Mouse (Mus musculus) midbrain, embryonic 11.5 days (tissue): ENCODE data around the gene Foxd3. TPM values are rescaled to one million over a fixed set of nuclear protein-coding genes. Genes with fewer than 3 reads are reported as not detected.
A peak's percentile ranks its signal among the peaks of the same experiment; 100 is the strongest.

Experiments used
- ATAC-seq: fragments of 200-750 bp; cut with Nextera tagmentation; 2 replicates; pipeline ENCODE4 v1.8.0; 2017; ENCODE audit warnings: moderate TSS enrichment, moderate library complexity; ENCODE audit not compliant: low FRiP score
- DNase-seq: peaks from one replicate; pipeline ENCODE4 v3.0.0; 2015; ENCODE audit warnings: low spot score; ENCODE audit errors: missing footprints
- H3K27ac ChIP-seq: fragments of 300-500 bp; sonication (generic); 2 replicates; pipeline ENCODE4 v1.5.1; 2014; ENCODE audit warnings: low read depth, low read length
- H3K27me3 ChIP-seq: fragments of 300-500 bp; sonication (generic); 2 replicates; pipeline ENCODE4 v1.6.1; 2014; ENCODE audit warnings: mild to moderate bottlenecking, low read length, moderate library complexity, mixed read lengths; ENCODE audit not compliant: control insufficient read depth, insufficient read depth
- H3K36me3 ChIP-seq: fragments of 300-500 bp; sonication (generic); 2 replicates; pipeline ENCODE4 v1.6.1; 2014; ENCODE audit warnings: mild to moderate bottlenecking, low read length, moderate library complexity, mixed read lengths; ENCODE audit not compliant: control insufficient read depth, insufficient read depth
- H3K4me1 ChIP-seq: fragments of 300-500 bp; sonication (generic); 2 replicates; pipeline ENCODE4 v1.6.1; 2014; ENCODE audit warnings: low read length; ENCODE audit not compliant: control insufficient read depth, insufficient read depth
- H3K4me2 ChIP-seq: fragments of 300-500 bp; sonication (generic); 2 replicates; pipeline ENCODE4 v1.6.1; 2014; ENCODE audit warnings: mild to moderate bottlenecking, moderate library complexity
- H3K4me3 ChIP-seq: fragments of 300-500 bp; sonication (generic); 2 replicates; pipeline ENCODE4 v1.5.1; 2014; ENCODE audit warnings: low read depth, low read length
- H3K9ac ChIP-seq: fragments of 300-500 bp; sonication (generic); 2 replicates; pipeline ENCODE4 v1.6.1; 2014; ENCODE audit warnings: low read length
- H3K9me3 ChIP-seq: fragments of 300-500 bp; sonication (generic); 2 replicates; pipeline ENCODE4 v1.6.1; 2016; ENCODE audit warnings: low read length; ENCODE audit not compliant: control insufficient read depth
- WGBS: fragments of 180-500 bp; shearing (Covaris S2); extraction: QIAGEN DNeasy Blood & Tissue Kit; methylation state at CpG from one replicate; pipeline ENCODE4 v1.1.7; 2014; 5-methylcytosine and 5-hydroxymethylcytosine counted together
- polyA plus RNA-seq: library from polyadenylated mRNA; unstranded; fragments of >200 nt; fragmentation: Nextera tagmentation; extraction: Ambion mirVana; gene quantifications from 2 replicates; pipeline ENCODE4 v1.2.1, GENCODE M21; 2014

Foxd3 gene
- polyA plus RNA-seq, 1 experiment from 2014 or later, result 0.05 TPM

DNA sequence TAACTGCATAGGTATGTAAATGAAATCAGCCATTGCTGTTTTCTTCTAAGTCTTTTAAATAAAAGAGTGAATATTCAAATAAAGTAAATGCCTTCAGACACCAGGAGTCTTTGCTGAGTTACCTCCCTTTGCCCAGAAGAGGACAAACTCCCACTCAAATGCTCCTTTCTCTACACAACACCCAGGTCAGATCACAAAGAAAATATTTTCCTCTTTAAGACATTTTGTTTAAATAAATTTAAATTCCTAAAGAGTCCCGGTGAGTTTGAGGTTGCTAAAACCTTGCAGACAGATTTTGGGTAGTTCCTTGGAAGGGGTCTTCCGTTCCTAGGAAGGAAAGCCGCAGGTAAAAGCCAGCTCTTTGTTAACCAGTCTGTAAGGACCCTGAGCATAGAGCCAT, 14.2 kb upstream of the Foxd3 start:
- 19% methylated on average over 3 of the region's 3 CpGs for WGBS
- Histone ChIP-seq H3K4me1 (no peaks in the 10 kb centered on the region), H3K36me3 (no peaks in the 10 kb centered on the region), H3K4me3 (no peak overlapping the region), H3K27me3 (peaks cover 6% of the 10 kb centered on the region; the same call in 1 of the 2 replicates), H3K4me2 (no peak overlapping the region), H3K9me3 (no peaks in the 10 kb centered on the region), H3K9ac (no peak overlapping the region), H3K27ac (no peak overlapping the region)
- DNase-seq (no peak), ATAC-seq (no peak)

DNA sequence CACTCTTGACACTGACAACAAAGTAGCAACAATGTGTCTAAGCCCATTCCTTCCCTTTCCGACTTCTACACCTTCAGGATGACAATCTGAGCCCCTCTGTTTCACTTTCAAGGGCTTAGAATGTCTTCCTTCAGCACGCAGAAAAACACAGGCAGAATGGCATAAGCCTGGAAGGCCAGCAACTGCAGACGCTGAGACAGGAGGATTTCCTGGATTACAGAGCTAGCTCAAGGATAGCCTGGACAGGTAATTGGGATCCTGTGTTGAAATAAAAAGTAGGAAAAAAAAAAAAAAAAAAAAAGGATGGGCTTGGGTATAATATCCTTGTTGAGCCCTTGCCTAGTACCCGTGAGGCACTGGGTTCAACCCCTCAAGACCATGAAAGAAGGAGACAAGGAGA, 10.5 kb upstream of the Foxd3 start:
- 84% methylated on average over 4 of the region's 4 CpGs for WGBS
- no peaks in the 10 kb centered on the region for H3K4me1 ChIP-seq
- no peaks in the 10 kb centered on the region for H3K36me3 ChIP-seq
- H3K9me3 ChIP-seq, result no peaks in the 10 kb centered on the region
- H3K4me3 ChIP-seq, result no peak overlapping the region
- DNase-seq, result no peak
- H3K27ac ChIP-seq, result no peak overlapping the region
- no peak overlapping the region for H3K4me2 ChIP-seq
- H3K27me3 ChIP-seq, result peaks cover 34% of the 10 kb centered on the region
- ATAC-seq, result no peak
- H3K9ac ChIP-seq, result no peak overlapping the region

DNA sequence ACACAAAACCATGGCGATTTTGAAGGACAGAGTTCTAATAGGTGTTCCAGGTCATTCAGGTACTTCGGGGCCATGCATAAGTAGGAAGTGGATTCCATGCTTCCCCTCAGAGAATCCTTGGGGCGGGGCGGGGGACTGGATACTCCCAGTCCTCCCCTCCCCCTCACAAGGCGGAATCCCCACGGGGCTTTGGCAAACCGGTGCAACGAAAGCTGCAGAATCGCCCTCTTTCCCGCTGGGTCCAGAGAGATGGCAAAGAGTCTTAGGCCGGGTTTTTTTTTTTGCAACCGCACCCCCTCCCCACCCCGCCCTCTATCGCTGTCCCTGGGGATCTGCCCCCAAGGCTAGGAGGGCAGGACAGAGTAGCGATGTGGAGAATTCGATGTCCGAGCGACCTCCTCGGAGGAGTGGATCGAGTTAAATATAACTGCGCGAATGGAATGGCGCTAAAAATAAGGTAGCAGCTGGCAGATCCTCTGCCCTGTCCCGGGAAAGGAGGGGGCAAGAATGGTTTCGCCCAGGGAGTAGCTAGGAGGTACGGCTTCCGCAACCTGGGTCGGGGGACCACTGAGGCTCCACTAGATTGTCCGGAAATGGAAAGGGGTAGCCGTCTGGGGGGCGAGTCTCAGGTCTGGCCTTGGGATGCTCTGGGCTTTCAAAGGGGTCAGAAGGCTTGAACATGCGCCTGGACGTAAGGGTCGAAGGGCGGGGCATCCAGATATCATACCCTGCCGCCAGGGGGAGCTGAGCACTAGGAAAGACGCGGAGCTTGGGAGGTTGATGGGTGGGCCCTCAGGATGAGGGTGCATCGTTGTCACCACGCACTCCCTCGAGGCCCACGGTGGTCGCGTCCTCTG, 5.8 kb upstream of the Foxd3 start:
- DNase-seq (peak; percentile 89), ATAC-seq (peak; percentile 51)
- Histone ChIP-seq H3K4me2 (no peak overlapping the region), H3K36me3 (no peaks in the 10 kb centered on the region), H3K9me3 (no peaks in the 10 kb centered on the region), H3K9ac (no peak overlapping the region), H3K4me3 (no peak overlapping the region), H3K27me3 (peaks cover 75% of the 10 kb centered on the region), H3K4me1 (peaks cover 7% of the 10 kb centered on the region), H3K27ac (no peak overlapping the region)
- 3% methylated on average over 44 of the region's 44 CpGs for WGBS

DNA sequence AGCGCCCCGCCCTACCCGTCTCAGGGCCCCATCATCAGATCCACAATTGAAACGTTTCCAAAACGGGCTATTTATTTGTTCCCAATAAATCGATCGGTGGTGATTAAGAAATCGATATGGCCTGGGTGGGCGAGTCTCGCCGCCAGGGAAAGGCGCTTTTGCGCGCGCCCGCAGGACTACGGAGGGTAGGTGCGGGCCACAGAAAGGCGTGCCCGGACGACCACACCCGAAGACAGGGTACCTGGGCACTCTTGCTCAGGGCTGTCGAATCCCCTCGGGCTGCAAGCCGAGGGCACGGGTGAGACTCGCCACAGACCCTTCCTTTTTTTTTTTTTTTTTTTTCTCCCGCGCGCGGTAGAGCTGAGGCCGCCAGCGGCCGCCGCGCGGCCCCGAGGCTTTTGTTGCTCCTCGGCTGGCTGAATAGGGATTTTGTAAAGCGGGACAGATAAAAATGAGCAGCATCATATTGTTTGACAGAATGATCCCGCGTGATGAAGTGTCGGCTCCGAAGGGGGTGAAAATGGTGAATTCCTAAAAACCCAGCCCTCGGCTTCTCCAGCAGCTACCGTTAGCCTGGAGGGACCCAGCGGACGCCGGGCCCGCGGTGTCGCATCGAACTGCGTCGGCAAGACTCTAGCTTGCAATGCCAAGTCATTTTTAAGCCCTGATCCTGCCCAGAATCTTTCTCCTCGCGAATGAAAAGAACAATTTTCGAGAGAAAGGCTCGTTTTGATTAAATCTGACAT, 5.0 kb upstream of the Foxd3 start:
- Histone ChIP-seq H3K4me1 (peaks cover 9% of the 10 kb centered on the region), H3K4me3 (peak overlapping the region; percentile 18), H3K36me3 (no peaks in the 10 kb centered on the region), H3K27me3 (peaks cover 82% of the 10 kb centered on the region), H3K4me2 (peak overlapping the region; percentile 38), H3K9me3 (no peaks in the 10 kb centered on the region), H3K9ac (no peak overlapping the region), H3K27ac (no peak overlapping the region)
- ATAC-seq (peak; percentile 40; the same call in 1 of the 2 replicates), DNase-seq (peak; percentile 96)
- WGBS, result 2% methylated on average over 59 of the region's 59 CpGs

DNA sequence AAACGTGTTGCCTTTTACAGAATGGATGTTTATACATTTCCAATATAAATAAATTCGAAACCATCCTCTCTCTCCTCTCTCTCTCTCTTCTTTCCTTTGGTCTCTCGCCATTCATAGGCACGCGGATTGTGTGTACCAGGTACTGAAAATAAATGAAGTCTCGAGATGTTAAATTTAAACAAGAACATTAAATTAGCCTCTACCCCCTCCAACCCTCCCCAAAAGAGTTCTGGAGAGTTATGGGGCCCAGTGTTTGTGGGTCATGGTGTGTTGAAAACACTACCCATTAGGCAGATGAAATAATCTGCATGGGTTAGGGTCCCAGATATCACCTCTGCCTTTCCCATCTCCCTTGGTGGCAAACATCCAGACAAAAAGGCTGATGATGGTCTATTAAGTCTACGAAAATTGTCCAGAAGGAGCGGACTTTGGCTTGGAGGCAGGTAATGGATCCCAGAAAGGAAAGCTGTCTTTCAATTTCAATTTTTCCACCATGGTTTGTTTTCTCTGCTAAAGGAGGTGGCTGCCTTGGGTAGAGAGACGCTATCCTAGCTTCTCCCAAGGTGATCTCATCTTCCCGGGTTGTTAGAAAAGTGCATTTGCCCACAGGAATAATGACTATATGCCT, 4.2 kb upstream of the Foxd3 start:
- no peaks in the 10 kb centered on the region for H3K36me3 ChIP-seq
- H3K9me3 ChIP-seq, result no peaks in the 10 kb centered on the region
- H3K4me2 ChIP-seq, result no peak overlapping the region
- no peak overlapping the region for H3K27ac ChIP-seq
- peaks cover 91% of the 10 kb centered on the region for H3K27me3 ChIP-seq
- WGBS, result 16% methylated on average over 10 of the region's 10 CpGs
- H3K4me1 ChIP-seq, result peaks cover 9% of the 10 kb centered on the region
- ATAC-seq, result no peak
- H3K4me3 ChIP-seq, result no peak overlapping the region
- DNase-seq, result peak; percentile 93
- H3K9ac ChIP-seq, result no peak overlapping the region

DNA sequence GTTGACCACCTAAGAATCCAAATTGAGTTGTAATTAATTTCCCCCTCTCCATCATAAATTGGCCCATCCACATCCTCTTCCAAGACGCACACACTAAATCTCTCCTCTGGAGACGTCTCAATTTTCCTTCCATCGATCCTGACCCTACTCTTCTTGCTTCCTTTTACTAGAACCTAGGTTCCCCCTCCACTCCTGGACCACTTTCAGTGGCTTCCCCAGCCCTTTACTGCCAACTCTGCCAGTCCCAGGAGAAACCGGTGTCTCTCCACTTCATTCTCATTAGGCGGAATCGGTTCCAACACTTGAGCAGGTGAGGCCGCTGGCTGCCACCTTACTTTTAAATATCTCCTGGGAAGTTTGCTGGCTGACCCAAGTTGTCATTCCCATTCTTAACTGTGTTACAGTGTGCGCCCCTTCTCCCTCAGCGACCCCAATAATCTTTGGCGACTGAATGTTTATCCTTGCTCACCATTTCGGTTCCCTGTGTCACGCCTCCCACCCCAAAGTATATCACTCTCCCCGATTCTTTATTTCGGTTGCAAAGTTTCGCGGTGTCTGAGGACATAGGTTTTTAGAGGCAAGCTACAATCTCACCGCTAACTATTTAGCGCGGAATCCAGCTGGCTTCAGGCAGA, 3.4 kb upstream of the Foxd3 start:
- no peak overlapping the region for H3K9ac ChIP-seq
- peak; percentile 95 for DNase-seq

DNA sequence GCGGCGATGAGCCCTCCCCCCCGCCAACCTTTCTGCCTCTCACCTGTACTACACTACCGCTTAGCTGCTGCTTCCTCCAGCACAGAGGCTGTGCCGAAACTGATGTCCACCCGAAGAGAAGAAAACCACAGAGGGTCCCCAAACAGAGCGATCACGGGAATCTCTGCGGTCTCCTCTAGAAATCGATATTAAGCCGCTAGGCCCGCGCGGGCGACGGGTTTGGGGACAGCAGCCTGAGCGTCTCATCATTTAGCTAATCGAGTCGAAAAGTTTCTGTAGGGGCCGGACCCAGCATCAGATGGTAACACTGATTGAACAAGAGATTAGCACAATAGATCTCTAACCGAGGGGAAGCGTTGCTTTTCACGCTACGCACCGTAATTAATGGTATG, 2.9 kb upstream of the Foxd3 start:
- H3K9ac ChIP-seq, result no peak overlapping the region
- no peak overlapping the region for H3K27ac ChIP-seq
- no peak for ATAC-seq
- no peaks in the 10 kb centered on the region for H3K36me3 ChIP-seq
- DNase-seq, result no peak
- WGBS, result under 1% methylated on average over 25 of the region's 25 CpGs
- peaks cover 99% of the 10 kb centered on the region for H3K27me3 ChIP-seq
- H3K4me2 ChIP-seq, result no peak overlapping the region
- peaks cover 15% of the 10 kb centered on the region for H3K4me1 ChIP-seq
- no peaks in the 10 kb centered on the region for H3K9me3 ChIP-seq
- H3K4me3 ChIP-seq, result no peak overlapping the region

More for the DNA sequence above, 3.4 kb upstream of the Foxd3 start:
- Histone ChIP-seq H3K4me1 (peaks cover 13% of the 10 kb centered on the region), H3K4me3 (no peak overlapping the region), H3K4me2 (no peak overlapping the region), H3K36me3 (no peaks in the 10 kb centered on the region), H3K27me3 (peaks cover 98% of the 10 kb centered on the region), H3K9me3 (no peaks in the 10 kb centered on the region), H3K27ac (no peak overlapping the region)
- WGBS, result 1% methylated on average over 19 of the region's 19 CpGs
- no peak for ATAC-seq

DNA sequence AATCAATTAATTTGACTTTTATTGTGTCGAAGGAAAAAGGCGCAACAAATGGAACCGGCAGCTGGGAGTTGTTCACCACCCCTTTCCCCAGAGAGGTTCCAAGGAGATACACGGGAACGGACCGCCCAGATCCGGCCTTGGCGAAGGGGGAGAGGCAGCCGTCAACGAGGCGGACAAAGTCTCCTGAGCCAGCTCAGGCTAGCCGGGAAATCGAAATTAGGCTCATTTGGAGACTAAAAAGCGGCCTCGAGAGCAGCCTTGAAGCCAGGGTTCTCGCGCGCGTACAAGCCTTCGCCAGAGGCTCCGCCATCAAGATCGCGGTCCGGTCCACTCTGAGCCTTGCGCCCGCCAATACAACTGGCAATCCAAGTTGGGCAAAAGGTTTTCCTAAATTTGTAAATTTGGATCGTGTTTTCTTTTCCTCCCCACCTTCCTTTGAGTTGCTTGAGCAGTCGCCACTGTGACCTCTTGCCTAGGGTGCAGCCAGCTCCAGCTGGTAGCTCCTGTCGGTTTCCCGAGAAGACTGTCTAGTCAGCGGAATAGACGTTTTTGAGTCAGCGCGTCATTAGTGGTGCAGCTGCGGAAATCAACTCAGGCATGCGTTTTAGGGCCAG, 2.4 kb upstream of the Foxd3 start:
- no peaks in the 10 kb centered on the region for H3K36me3 ChIP-seq
- H3K9me3 ChIP-seq, result no peaks in the 10 kb centered on the region
- H3K9ac ChIP-seq, result no peak overlapping the region
- H3K4me2 ChIP-seq, result no peak overlapping the region
- DNase-seq (peak; percentile 97), ATAC-seq (no peak)
- H3K27ac ChIP-seq, result no peak overlapping the region
- under 1% methylated on average over 36 of the region's 36 CpGs for WGBS
- H3K4me3 ChIP-seq, result no peak overlapping the region
- H3K27me3 ChIP-seq, result peaks cover 97% of the 10 kb centered on the region
- peaks cover 15% of the 10 kb centered on the region for H3K4me1 ChIP-seq
